Mouse (Mus musculus): Measurements from ENCODE around the gene Notch4. TPM values are rescaled to one million over a fixed set of nuclear protein-coding genes. Genes with fewer than 3 reads are reported as not detected.

The Notch4 gene
- polyA plus RNA-seq, 1 experiment from 2014 or later = 11.1 TPM

- DNase-seq (ENCODE audit: low spot score) (no peak), ATAC-seq (ENCODE audit: low FRiP score) (no peak)
- H3K4me2 ChIP-seq (replicated peaks) = peak within 1 kb of the TSS; percentile 98; the same call in 1 of the 2 replicates
- H3K27ac ChIP-seq = no peak within 1 kb of the TSS; the same call in 1 of the 2 replicates
- WGBS = 27% methylated on average over 7 of the region's 7 CpGs
- no peak within 1 kb of the TSS for H3K4me3 ChIP-seq (replicated peaks; ENCODE audit: low read length)
- no peak within 1 kb of the TSS for H3K9ac ChIP-seq
- H3K36me3 ChIP-seq (replicated peaks; ENCODE audit: control insufficient read depth, insufficient read depth) = peaks cover 3% of the 10 kb centered on the region
- no peaks in the 10 kb centered on the region for H3K27me3 ChIP-seq (ENCODE audit: control insufficient read depth, insufficient read depth, low read length)
- peaks cover 60% of the 10 kb centered on the region for H3K4me1 ChIP-seq (replicated peaks; ENCODE audit: control insufficient read depth, insufficient read depth, low read length)
- H3K9me3 ChIP-seq (ENCODE audit: control insufficient read depth, low read length) = no peaks in the 10 kb centered on the region
Observed at GRCm38 (mm10) chr17:34589681-34590101, 25.6 kb downstream of the Notch4 start, which contains the start of gene Gpsm3. TSS of gene Gpsm3 (plus strand) at chr17:34589806.

GRCm38 (mm10) chr17:34590154-34590987, 26.3 kb downstream of the Notch4 start:
- H3K27me3 ChIP-seq (ENCODE audit: control insufficient read depth, insufficient read depth, low read length) = no peaks in the 10 kb centered on the region
- 63% methylated on average over 14 of the region's 15 CpGs for WGBS
- no peak overlapping the region for H3K4me3 ChIP-seq (replicated peaks; ENCODE audit: low read length)
- DNase-seq (ENCODE audit: low spot score) (no peak), ATAC-seq (ENCODE audit: low FRiP score) (no peak)
- no peaks in the 10 kb centered on the region for H3K9me3 ChIP-seq (ENCODE audit: control insufficient read depth, low read length)
- H3K4me1 ChIP-seq (replicated peaks; ENCODE audit: control insufficient read depth, insufficient read depth, low read length) = peaks cover 63% of the 10 kb centered on the region
- peak overlapping the region; percentile 95; the same call in 1 of the 2 replicates for H3K27ac ChIP-seq
- H3K9ac ChIP-seq = no peak overlapping the region; the same call in 1 of the 2 replicates
- H3K4me2 ChIP-seq (replicated peaks) = peak overlapping the region; percentile 97; the same call in 1 of the 2 replicates
- peaks cover 10% of the 10 kb centered on the region for H3K36me3 ChIP-seq (replicated peaks; ENCODE audit: control insufficient read depth, insufficient read depth)

DNA sequence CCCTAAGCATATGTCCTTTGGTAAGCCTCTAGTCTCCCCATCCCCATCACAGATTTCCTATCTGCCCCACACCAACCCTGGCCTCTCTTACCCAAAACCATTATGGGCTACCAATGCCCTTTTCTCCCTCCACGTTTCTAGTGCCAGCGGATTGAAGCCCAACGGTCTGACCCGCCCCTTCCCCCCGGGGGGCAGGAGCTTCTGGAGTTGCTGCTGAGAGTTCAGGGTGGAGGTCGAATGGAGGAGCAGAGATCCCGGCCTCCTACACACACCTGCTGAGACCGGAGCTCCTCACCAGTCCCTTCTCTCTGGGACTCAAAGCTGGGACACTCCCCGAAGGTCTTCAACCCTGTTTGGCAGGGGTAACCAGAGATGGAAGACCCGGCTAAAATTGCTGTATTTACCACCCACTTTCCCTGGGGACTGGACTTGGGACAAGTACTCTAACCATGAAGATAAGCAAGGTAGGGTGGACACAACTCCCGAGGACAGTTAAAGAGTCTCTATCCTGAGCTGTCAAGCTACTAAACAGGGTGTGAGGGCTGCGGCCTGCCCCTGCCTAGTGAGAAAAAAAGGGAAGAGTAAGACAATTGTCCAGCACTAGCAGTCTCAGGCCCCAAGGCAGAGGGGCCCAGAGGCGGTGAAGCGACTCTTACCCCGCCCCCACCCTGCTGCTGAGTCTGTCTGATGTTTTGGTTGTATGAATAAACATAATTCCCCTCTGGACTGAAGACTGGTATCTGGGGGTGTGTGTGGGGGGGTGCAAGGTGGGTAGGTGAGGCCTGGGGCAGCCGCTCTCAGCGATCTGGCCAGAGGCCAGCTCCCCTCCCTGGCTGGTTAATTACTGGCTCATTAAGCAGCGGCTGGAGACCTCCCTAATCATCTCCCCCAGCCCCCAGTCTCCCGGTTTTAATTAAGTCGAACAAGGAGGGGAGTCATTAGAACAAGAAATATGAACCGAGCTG, 27.2 kb downstream of the Notch4 start, which contains the start of gene Pbx2:
Pbx2 (plus strand) TSS at position 238 of the 965 bp plus-strand sequence.
- DNase-seq (ENCODE audit: low spot score) = no peak
- Histone ChIP-seq H3K9me3 (ENCODE audit: control insufficient read depth, low read length) (no peaks in the 10 kb centered on the region), H3K4me3 (replicated peaks; ENCODE audit: low read length) (peak within 1 kb of the TSS; percentile 72), H3K9ac (peak within 1 kb of the TSS; percentile 91), H3K27ac (peak within 1 kb of the TSS; percentile 95), H3K4me1 (replicated peaks; ENCODE audit: control insufficient read depth, insufficient read depth, low read length) (peaks cover 57% of the 10 kb centered on the region), H3K36me3 (replicated peaks; ENCODE audit: control insufficient read depth, insufficient read depth) (peaks cover 18% of the 10 kb centered on the region), H3K27me3 (ENCODE audit: control insufficient read depth, insufficient read depth, low read length) (no peaks in the 10 kb centered on the region), H3K4me2 (replicated peaks) (peak within 1 kb of the TSS; percentile 97)
- 2% methylated on average over 19 of the region's 21 CpGs for WGBS
- ATAC-seq (ENCODE audit: low FRiP score) = peak; percentile 0; the same call in 1 of the 2 replicates

DNA sequence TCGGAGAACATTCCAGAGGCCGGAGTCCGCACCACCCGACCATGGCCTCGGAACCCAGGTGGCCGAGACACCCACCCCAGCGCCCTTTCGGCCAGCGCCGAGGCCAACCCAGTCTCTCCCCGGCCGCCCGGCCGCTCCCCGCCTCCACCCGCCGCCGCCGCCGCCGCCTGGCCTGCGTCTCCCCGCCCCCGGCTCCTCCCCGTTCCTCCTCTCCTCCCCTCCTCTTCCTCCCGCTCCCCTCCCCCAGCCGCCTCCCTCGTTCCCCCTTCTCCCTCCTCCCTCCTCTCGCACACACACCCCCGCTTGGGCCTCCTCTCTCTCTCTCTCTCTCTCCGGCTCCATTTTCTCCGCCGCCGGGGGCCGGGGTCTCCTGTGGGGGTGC, 27.9 kb downstream of the Notch4 start:
- Histone ChIP-seq H3K9me3 (ENCODE audit: control insufficient read depth, low read length) (no peaks in the 10 kb centered on the region), H3K9ac (peak overlapping the region; percentile 91), H3K4me1 (replicated peaks; ENCODE audit: control insufficient read depth, insufficient read depth, low read length) (peaks cover 55% of the 10 kb centered on the region), H3K36me3 (replicated peaks; ENCODE audit: control insufficient read depth, insufficient read depth) (peaks cover 18% of the 10 kb centered on the region), H3K4me2 (replicated peaks) (peak overlapping the region; percentile 97), H3K27ac (peak overlapping the region; percentile 95), H3K27me3 (ENCODE audit: control insufficient read depth, insufficient read depth, low read length) (no peaks in the 10 kb centered on the region), H3K4me3 (replicated peaks; ENCODE audit: low read length) (peak overlapping the region; percentile 72)
- WGBS = 0% methylated on average over 30 of the region's 35 CpGs
- DNase-seq (ENCODE audit: low spot score) = peak; percentile 82
- peak; percentile 46 for ATAC-seq (ENCODE audit: low FRiP score)

- no peak for ATAC-seq (ENCODE audit: low FRiP score)
- H3K27ac ChIP-seq = peak overlapping the region; percentile 95
- WGBS = under 1% methylated on average over 31 of the region's 32 CpGs
- no peaks in the 10 kb centered on the region for H3K27me3 ChIP-seq (ENCODE audit: control insufficient read depth, insufficient read depth, low read length)
- H3K9ac ChIP-seq = peak overlapping the region; percentile 91
- H3K9me3 ChIP-seq (ENCODE audit: control insufficient read depth, low read length) = no peaks in the 10 kb centered on the region
- H3K4me2 ChIP-seq (replicated peaks) = peak overlapping the region; percentile 97
- no peak for DNase-seq (ENCODE audit: low spot score)
- H3K4me1 ChIP-seq (replicated peaks; ENCODE audit: control insufficient read depth, insufficient read depth, low read length) = peaks cover 53% of the 10 kb centered on the region
- H3K4me3 ChIP-seq (replicated peaks; ENCODE audit: low read length) = peak overlapping the region; percentile 72
- peaks cover 18% of the 10 kb centered on the region for H3K36me3 ChIP-seq (replicated peaks; ENCODE audit: control insufficient read depth, insufficient read depth)
Observed at GRCm38 (mm10) chr17:34592581-34593549, 28.8 kb downstream of the Notch4 start.

DNA sequence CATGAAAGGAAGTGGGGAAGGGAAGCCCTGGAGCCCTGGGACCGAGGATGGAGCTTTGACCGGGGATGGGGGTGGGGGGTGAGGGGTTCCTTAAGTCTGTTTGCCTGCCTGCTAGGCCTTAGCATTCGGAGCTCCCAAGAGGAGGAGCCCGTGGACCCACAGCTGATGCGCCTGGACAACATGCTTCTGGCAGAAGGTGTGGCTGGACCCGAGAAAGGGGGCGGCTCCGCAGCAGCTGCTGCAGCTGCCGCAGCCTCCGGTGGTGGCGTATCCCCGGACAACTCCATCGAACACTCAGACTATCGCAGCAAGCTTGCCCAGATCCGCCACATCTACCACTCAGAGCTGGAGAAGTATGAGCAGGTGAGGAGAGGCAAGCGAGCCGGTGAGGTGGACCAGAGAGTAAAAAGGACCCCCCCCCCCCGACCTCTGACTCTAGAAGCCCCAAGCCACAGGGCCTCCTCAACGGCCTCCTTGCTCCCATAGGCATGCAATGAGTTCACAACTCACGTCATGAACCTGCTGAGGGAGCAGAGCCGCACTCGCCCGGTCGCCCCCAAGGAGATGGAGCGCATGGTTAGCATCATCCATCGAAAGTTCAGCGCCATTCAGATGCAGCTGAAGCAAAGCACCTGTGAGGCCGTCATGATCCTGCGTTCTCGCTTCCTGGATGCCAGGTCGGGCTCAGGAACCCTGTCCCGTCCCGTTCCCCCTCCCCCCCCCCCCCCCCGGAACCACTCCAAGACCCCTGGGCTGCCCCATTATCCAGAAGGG, 29.9 kb downstream of the Notch4 start:
- no peak for DNase-seq (ENCODE audit: low spot score)
- Histone ChIP-seq H3K36me3 (replicated peaks; ENCODE audit: control insufficient read depth, insufficient read depth) (peaks cover 18% of the 10 kb centered on the region), H3K4me1 (replicated peaks; ENCODE audit: control insufficient read depth, insufficient read depth, low read length) (peaks cover 46% of the 10 kb centered on the region), H3K4me2 (replicated peaks) (peak overlapping the region; percentile 97), H3K4me3 (replicated peaks; ENCODE audit: low read length) (peak overlapping the region; percentile 72), H3K27me3 (ENCODE audit: control insufficient read depth, insufficient read depth, low read length) (no peaks in the 10 kb centered on the region), H3K27ac (peak overlapping the region; percentile 95; the same call in 1 of the 2 replicates), H3K9me3 (ENCODE audit: control insufficient read depth, low read length) (no peaks in the 10 kb centered on the region), H3K9ac (peak overlapping the region; percentile 91)
- WGBS = 40% methylated on average over 31 of the region's 34 CpGs
- peak; percentile 3; the same call in 1 of the 2 replicates for ATAC-seq (ENCODE audit: low FRiP score)

DNA sequence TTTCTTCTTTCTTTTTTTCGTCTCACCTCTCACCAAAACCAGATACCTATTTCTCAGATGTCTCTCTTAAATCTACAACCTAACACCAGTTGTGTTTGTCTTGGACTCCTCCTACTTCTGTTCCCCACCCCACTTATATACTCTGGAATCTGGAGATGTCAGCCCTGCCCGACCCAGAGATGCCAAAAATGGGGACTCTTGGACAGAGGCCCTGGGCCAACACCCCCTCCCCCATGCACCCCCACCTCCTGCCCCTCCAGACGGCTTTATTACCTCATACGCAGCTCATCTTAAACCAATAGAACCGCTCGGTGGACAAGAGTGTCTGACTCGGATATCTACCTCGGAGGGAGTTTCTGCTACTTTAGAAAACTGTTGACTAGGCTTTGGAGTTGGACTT, 32.0 kb downstream of the Notch4 start:
- Histone ChIP-seq H3K4me3 (replicated peaks; ENCODE audit: low read length) (no peak overlapping the region), H3K27me3 (ENCODE audit: control insufficient read depth, insufficient read depth, low read length) (no peaks in the 10 kb centered on the region), H3K4me2 (replicated peaks) (no peak overlapping the region), H3K9me3 (ENCODE audit: control insufficient read depth, low read length) (no peaks in the 10 kb centered on the region), H3K36me3 (replicated peaks; ENCODE audit: control insufficient read depth, insufficient read depth) (peaks cover 28% of the 10 kb centered on the region), H3K27ac (no peak overlapping the region), H3K9ac (no peak overlapping the region), H3K4me1 (replicated peaks; ENCODE audit: control insufficient read depth, insufficient read depth, low read length) (peaks cover 27% of the 10 kb centered on the region)
- 83% methylated on average over 8 of the region's 8 CpGs for WGBS
- DNase-seq (ENCODE audit: low spot score) (no peak), ATAC-seq (ENCODE audit: low FRiP score) (no peak)

Measured in hindbrain, embryonic 14.5 days (tissue).